Mouse (Mus musculus): ENCODE results near the gene 4930455H04Rik. TPM values are rescaled to one million over a fixed set of nuclear protein-coding genes. Genes with fewer than 3 reads are reported as not detected.

The 4930455H04Rik gene
- polyA plus RNA-seq, 1 experiment from 2014 or later = not detected

DNA sequence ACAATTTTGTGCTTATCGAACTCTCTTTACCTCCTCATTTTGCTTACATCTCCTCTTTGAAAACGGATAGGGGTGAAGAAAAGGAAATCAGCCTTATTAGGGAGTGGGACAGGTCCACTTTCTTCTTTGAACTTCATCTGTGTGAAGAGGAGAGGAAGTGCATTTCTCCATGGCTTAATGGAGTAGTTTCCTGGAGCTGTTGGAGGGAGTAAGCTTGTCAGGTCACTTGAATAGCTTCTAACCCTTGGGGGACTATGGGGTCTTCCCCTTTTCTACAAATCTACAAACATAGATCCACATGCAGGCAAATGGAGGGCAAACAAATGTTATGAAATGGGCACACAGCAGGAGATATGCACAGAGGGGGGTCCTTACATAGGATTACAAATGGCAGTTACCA is 18.4 kb downstream of the 4930455H04Rik start:
- H3K4me2 ChIP-seq (replicated peaks; ENCODE audit: low read depth, low read length) = no peak overlapping the region
- no peaks in the 10 kb centered on the region for H3K9me3 ChIP-seq (ENCODE audit: low read length)
- no peaks in the 10 kb centered on the region for H3K27me3 ChIP-seq (ENCODE audit: insufficient read depth, low read length)
- no peak for ATAC-seq (ENCODE audit: low FRiP score, low TSS enrichment)
- H3K36me3 ChIP-seq (ENCODE audit: insufficient read depth, low read length) = no peaks in the 10 kb centered on the region
- H3K27ac ChIP-seq (ENCODE audit: low read length) = no peak overlapping the region
- H3K4me1 ChIP-seq (ENCODE audit: insufficient read depth, low read length) = no peaks in the 10 kb centered on the region
- 33% methylated on average over 2 of the region's 2 CpGs for WGBS
- H3K4me3 ChIP-seq (ENCODE audit: low read length) = no peak overlapping the region
- no peak overlapping the region for H3K9ac ChIP-seq (replicated peaks; ENCODE audit: low read length)

DNA sequence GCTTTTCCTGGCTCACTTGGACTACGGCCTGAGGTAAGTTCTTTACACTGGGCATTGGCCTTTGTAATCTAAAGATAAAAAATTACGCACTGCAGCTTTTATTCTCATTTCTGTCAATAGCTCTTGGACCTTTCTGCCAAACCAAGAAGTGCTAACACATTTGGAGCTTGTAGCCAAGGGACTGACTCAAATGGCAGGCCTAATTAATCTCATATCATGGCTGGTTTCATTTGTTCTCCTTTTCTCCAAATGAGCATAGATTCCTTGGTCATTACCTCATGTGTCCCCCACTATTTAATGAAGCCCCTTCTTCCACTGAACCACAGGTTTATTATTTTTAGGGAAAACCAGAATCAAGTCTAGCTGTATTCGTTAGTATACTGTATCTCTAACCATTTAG is 20.2 kb downstream of the 4930455H04Rik start:
- H3K4me3 ChIP-seq (ENCODE audit: low read length) = no peak overlapping the region
- no peak for ATAC-seq (ENCODE audit: low FRiP score, low TSS enrichment)

DNA sequence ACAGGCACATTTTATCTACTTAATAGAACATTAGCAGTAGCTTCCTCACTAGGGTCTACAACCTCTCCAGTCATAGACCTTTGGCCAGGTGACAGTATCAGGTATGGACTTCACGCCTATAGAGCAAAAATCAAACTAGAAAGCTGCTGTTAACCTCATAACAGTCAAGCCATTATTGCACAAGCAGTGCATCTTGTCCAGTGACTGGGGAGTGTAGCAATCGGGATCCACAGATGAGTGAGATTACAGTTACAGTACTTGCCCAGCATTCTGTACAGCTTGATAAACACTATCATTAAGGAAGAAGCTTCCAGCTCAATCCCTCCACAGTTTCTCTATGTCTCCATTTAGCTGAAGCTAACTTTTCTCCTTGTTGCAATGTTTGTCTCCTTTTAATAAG is 23.1 kb downstream of the 4930455H04Rik start:
- Histone ChIP-seq H3K36me3 (ENCODE audit: insufficient read depth, low read length) (no peaks in the 10 kb centered on the region), H3K9me3 (ENCODE audit: low read length) (no peaks in the 10 kb centered on the region), H3K4me3 (ENCODE audit: low read length) (no peak overlapping the region), H3K27me3 (ENCODE audit: insufficient read depth, low read length) (no peaks in the 10 kb centered on the region), H3K27ac (ENCODE audit: low read length) (no peak overlapping the region), H3K4me2 (replicated peaks; ENCODE audit: low read depth, low read length) (no peak overlapping the region), H3K4me1 (ENCODE audit: insufficient read depth, low read length) (no peaks in the 10 kb centered on the region), H3K9ac (replicated peaks; ENCODE audit: low read length) (no peak overlapping the region)
- WGBS = 90% methylated on average over 2 of the region's 2 CpGs
- ATAC-seq (ENCODE audit: low FRiP score, low TSS enrichment) = no peak

More for the DNA sequence above, 20.2 kb downstream of the 4930455H04Rik start:
- Histone ChIP-seq H3K27ac (ENCODE audit: low read length) (no peak overlapping the region), H3K27me3 (ENCODE audit: insufficient read depth, low read length) (no peaks in the 10 kb centered on the region), H3K4me1 (ENCODE audit: insufficient read depth, low read length) (no peaks in the 10 kb centered on the region), H3K9me3 (ENCODE audit: low read length) (no peaks in the 10 kb centered on the region), H3K9ac (replicated peaks; ENCODE audit: low read length) (no peak overlapping the region), H3K4me2 (replicated peaks; ENCODE audit: low read depth, low read length) (no peak overlapping the region), H3K36me3 (ENCODE audit: insufficient read depth, low read length) (no peaks in the 10 kb centered on the region)
- WGBS = 87% methylated on average over 3 of the region's 3 CpGs

DNA sequence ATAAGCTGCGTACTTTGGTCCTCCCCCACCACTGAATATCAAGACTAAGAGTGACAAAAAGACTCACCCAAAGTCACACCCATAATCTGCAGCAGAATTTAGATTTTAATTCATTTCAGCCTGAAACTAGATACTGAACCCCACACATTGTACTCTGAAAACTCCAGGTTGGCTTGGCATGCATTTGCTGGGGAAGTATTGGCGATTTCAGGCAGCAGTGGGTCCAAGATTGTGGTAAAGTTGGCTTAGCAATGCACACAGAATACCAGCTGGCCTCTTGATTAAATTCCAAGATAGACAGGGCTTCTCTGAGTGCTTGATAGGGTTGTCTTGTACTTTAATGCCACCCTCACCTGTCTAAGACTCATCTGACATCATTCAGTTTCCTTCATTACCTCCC is 24.9 kb downstream of the 4930455H04Rik start:
- Histone ChIP-seq H3K27ac (ENCODE audit: low read length) (no peak overlapping the region), H3K9ac (replicated peaks; ENCODE audit: low read length) (no peak overlapping the region), H3K27me3 (ENCODE audit: insufficient read depth, low read length) (no peaks in the 10 kb centered on the region), H3K36me3 (ENCODE audit: insufficient read depth, low read length) (no peaks in the 10 kb centered on the region), H3K4me1 (ENCODE audit: insufficient read depth, low read length) (no peaks in the 10 kb centered on the region), H3K4me3 (ENCODE audit: low read length) (no peak overlapping the region), H3K9me3 (ENCODE audit: low read length) (no peaks in the 10 kb centered on the region), H3K4me2 (replicated peaks; ENCODE audit: low read depth, low read length) (no peak overlapping the region)
- no peak for ATAC-seq (ENCODE audit: low FRiP score, low TSS enrichment)
- 80% methylated on average over 2 of the region's 2 CpGs for WGBS

DNA sequence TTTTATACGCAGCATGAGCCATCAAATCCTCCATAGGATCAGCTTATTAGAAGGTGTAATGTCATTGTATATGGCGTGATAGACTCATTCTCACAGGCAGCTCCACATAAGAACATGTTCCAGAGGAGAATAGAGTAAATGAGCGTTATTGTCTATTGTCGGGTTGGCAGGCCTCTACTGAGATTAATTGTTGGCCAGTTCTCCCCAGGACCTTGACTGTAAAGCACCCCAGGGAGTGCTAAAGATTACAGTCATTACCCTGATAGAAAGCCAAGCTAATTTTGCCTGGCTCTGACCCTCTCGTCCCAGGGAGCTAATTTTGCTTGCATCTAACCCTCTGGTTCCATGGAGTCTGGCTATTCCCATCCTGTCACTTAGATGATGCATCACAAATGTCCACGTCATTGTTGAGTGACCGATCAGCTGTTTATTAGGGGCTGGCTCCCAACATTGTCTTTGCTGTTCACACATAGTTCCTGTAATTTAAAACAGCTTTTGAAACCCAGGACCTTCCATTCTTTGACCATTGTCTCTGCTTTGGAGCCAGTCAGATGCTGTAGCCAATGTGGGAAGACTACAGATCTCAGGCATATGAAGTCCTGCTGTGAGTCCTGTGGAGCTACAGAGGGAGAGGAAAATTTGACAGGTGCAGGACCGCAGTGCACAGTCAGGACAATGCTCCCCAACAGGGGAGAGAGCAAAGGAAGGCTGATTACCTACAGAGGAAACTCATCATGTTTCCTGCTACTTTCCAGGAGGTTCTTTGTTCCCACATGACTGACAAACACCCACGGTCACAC is 33.8 kb downstream of the 4930455H04Rik start:
- no peak overlapping the region for H3K4me2 ChIP-seq (replicated peaks; ENCODE audit: low read depth, low read length)
- no peaks in the 10 kb centered on the region; the same call in 1 of the 2 replicates for H3K4me1 ChIP-seq (ENCODE audit: insufficient read depth, low read length)
- no peaks in the 10 kb centered on the region for H3K9me3 ChIP-seq (ENCODE audit: low read length)
- H3K4me3 ChIP-seq (ENCODE audit: low read length) = no peak overlapping the region
- H3K36me3 ChIP-seq (ENCODE audit: insufficient read depth, low read length) = no peaks in the 10 kb centered on the region
- WGBS = 58% methylated on average over 9 of the region's 9 CpGs
- ATAC-seq (ENCODE audit: low FRiP score, low TSS enrichment) = no peak
- no peak overlapping the region for H3K27ac ChIP-seq (ENCODE audit: low read length)
- no peaks in the 10 kb centered on the region for H3K27me3 ChIP-seq (ENCODE audit: insufficient read depth, low read length)
- H3K9ac ChIP-seq (replicated peaks; ENCODE audit: low read length) = no peak overlapping the region

DNA sequence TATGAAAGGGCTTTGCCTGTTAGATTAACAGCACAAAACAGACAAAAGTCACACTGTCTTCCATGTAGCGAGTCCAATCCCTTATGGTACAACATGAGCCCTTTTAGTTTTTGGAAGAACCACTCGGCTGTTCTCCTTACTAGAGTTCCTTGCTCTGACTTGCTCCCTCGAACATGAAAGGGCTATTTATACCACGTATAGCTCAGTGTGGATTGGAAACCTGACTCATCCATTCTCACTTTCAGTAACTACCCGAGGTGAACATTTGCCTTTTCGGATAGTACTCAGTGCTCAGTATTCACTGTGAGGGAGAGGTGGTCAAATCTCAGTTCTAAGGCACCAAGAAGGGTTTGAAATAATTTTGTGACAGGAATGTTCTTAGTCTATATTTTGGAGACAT is 35.3 kb downstream of the 4930455H04Rik start:
- Histone ChIP-seq H3K9me3 (ENCODE audit: low read length) (no peaks in the 10 kb centered on the region), H3K27me3 (ENCODE audit: insufficient read depth, low read length) (no peaks in the 10 kb centered on the region), H3K4me3 (ENCODE audit: low read length) (no peak overlapping the region), H3K4me1 (ENCODE audit: insufficient read depth, low read length) (no peaks in the 10 kb centered on the region; the same call in 1 of the 2 replicates), H3K36me3 (ENCODE audit: insufficient read depth, low read length) (no peaks in the 10 kb centered on the region), H3K9ac (replicated peaks; ENCODE audit: low read length) (no peak overlapping the region), H3K27ac (ENCODE audit: low read length) (no peak overlapping the region), H3K4me2 (replicated peaks; ENCODE audit: low read depth, low read length) (no peak overlapping the region)
- WGBS = 77% methylated on average over 6 of the region's 6 CpGs
- no peak for ATAC-seq (ENCODE audit: low FRiP score, low TSS enrichment)

DNA sequence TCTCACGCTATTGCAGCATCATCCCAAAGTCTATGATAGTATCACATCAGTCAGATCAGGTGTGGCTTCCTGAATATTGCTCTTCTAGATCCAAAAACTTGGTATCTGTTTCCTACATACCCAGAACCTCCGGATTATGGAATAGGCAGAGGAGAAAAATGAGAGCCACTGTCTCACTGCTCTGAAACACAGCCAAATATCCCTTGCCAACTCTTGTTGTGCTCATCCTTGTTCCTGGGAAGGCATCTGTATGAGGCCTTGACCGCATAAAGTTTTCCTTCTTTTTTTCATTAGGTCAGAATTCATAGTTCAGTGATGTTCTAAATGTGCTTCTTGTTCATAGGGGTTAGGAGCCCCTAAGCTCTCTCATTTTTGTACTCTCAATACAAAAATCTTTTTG is 38.6 kb downstream of the 4930455H04Rik start:
- Histone ChIP-seq H3K4me2 (replicated peaks; ENCODE audit: low read depth, low read length) (no peak overlapping the region), H3K27me3 (ENCODE audit: insufficient read depth, low read length) (no peaks in the 10 kb centered on the region), H3K9me3 (ENCODE audit: low read length) (no peaks in the 10 kb centered on the region), H3K27ac (ENCODE audit: low read length) (no peak overlapping the region), H3K9ac (replicated peaks; ENCODE audit: low read length) (no peak overlapping the region), H3K4me1 (ENCODE audit: insufficient read depth, low read length) (no peaks in the 10 kb centered on the region; the same call in 1 of the 2 replicates), H3K4me3 (ENCODE audit: low read length) (no peak overlapping the region), H3K36me3 (ENCODE audit: insufficient read depth, low read length) (no peaks in the 10 kb centered on the region)
- 93% methylated on average over 3 of the region's 3 CpGs for WGBS
- ATAC-seq (ENCODE audit: low FRiP score, low TSS enrichment) = no peak

DNA sequence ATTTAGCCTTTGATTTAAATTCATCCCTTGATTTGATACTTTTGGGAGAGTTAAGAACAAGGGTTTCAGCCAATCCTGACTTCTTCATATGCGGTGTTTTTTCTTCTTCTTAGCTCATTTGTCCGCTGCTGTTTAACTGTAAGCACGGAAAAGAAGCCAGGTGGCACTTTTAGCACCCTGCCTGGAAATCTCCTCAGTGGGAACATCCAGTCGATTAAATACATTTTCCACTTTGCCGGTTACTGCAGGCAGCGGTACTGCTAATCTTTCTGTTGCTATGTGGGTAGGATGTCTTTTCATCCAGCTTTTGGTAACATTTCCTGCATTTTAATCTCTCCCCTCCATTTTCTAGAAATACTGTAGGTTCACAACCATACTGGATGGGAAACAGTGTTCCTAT is 39.3 kb downstream of the 4930455H04Rik start:
- H3K4me2 ChIP-seq (replicated peaks; ENCODE audit: low read depth, low read length) = no peak overlapping the region
- WGBS = 79% methylated on average over 6 of the region's 6 CpGs
- H3K4me1 ChIP-seq (ENCODE audit: insufficient read depth, low read length) = no peaks in the 10 kb centered on the region
- no peaks in the 10 kb centered on the region for H3K27me3 ChIP-seq (ENCODE audit: insufficient read depth, low read length)
- H3K27ac ChIP-seq (ENCODE audit: low read length) = no peak overlapping the region
- no peak overlapping the region for H3K9ac ChIP-seq (replicated peaks; ENCODE audit: low read length)
- no peak overlapping the region for H3K4me3 ChIP-seq (ENCODE audit: low read length)
- ATAC-seq (ENCODE audit: low FRiP score, low TSS enrichment) = no peak
- no peaks in the 10 kb centered on the region for H3K9me3 ChIP-seq (ENCODE audit: low read length)
- H3K36me3 ChIP-seq (ENCODE audit: insufficient read depth, low read length) = no peaks in the 10 kb centered on the region

DNA sequence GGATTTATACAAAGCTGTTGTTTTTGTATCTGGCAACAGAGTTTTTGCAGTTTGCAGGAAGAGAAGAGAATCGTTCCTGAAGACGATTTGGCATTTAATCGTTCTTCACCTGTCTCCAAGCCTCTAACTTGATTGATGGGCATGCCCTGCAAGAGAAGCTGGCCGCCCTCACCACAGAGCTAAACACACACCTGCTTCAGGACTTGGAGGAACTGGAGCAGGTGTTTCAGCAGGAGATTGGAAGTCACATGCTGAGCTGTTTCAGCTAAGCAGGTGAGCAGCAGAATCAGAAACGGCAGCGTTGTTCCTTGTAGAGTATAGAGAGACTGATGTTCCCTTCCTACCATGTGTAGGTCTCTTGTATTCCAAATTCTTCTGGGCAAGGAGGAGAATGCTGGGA is 42.1 kb downstream of the 4930455H04Rik start:
- Histone ChIP-seq H3K9me3 (ENCODE audit: low read length) (no peaks in the 10 kb centered on the region), H3K4me3 (ENCODE audit: low read length) (no peak overlapping the region), H3K27me3 (ENCODE audit: insufficient read depth, low read length) (no peaks in the 10 kb centered on the region), H3K27ac (ENCODE audit: low read length) (no peak overlapping the region), H3K4me2 (replicated peaks; ENCODE audit: low read depth, low read length) (no peak overlapping the region), H3K4me1 (ENCODE audit: insufficient read depth, low read length) (no peaks in the 10 kb centered on the region), H3K9ac (replicated peaks; ENCODE audit: low read length) (no peak overlapping the region), H3K36me3 (ENCODE audit: insufficient read depth, low read length) (no peaks in the 10 kb centered on the region)
- ATAC-seq (ENCODE audit: low FRiP score, low TSS enrichment) = no peak
- WGBS = 68% methylated on average over 6 of the region's 6 CpGs

DNA sequence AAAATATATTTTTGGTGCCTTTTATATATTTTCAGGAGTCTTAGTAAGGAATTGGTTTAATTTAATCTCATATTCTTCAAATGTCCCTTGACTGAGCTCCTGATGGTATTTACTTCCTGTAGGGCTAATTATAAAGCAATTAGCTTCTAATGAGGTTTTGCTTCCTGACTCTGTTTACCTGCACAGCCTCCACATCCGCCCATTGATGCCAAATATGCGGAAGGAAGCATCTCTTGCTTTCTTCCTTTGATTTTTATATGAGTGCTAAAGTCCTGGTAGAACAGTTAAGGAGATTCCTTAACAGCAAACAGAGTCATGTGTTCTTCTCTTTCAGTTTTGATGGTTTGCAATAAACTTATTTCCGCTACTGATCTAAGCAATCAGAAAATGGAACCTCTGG is 52.3 kb downstream of the 4930455H04Rik start:
- Histone ChIP-seq H3K36me3 (ENCODE audit: insufficient read depth, low read length) (no peaks in the 10 kb centered on the region), H3K4me2 (replicated peaks; ENCODE audit: low read depth, low read length) (no peak overlapping the region), H3K27ac (ENCODE audit: low read length) (no peak overlapping the region), H3K4me3 (ENCODE audit: low read length) (no peak overlapping the region), H3K9me3 (ENCODE audit: low read length) (no peaks in the 10 kb centered on the region), H3K27me3 (ENCODE audit: insufficient read depth, low read length) (no peaks in the 10 kb centered on the region), H3K4me1 (ENCODE audit: insufficient read depth, low read length) (no peaks in the 10 kb centered on the region), H3K9ac (replicated peaks; ENCODE audit: low read length) (no peak overlapping the region)
- no peak for ATAC-seq (ENCODE audit: low FRiP score, low TSS enrichment)
- 83% methylated on average over 3 of the region's 3 CpGs for WGBS
